Mouse (Mus musculus) embryonic facial prominence, embryonic 11.5 days (tissue): Measurements from ENCODE around the gene Phf3. TPM values are rescaled to one million over a fixed set of nuclear protein-coding genes. Genes with fewer than 3 reads are reported as not detected.

Experiments
- ATAC-seq: fragments of 200-750 bp; cut with Nextera tagmentation; replicated peaks from 2 replicates; pipeline ENCODE4 v1.8.0; 2017; ENCODE audit warnings: low read depth; ENCODE audit not compliant: insufficient number of reproducible peaks, low FRiP score, low TSS enrichment
- DNase-seq: peaks from one replicate; pipeline ENCODE4 v3.0.0-alpha.2; 2015; ENCODE audit warnings: low spot score
- H3K27ac ChIP-seq: fragments of 300-500 bp; sonication (generic); replicated peaks from 2 replicates; pipeline ENCODE4 v1.5.1; 2014; ENCODE audit warnings: mild to moderate bottlenecking, low read depth, low read length, control low read depth
- H3K27me3 ChIP-seq: fragments of 300-500 bp; sonication (generic); 2 replicates; pipeline ENCODE4 v1.6.1; 2014; ENCODE audit warnings: mild to moderate bottlenecking, low read length, moderate library complexity, mixed read lengths; ENCODE audit not compliant: control insufficient read depth, insufficient read depth
- H3K36me3 ChIP-seq: fragments of 300-500 bp; sonication (generic); replicated peaks from 2 replicates; pipeline ENCODE4 v1.6.1; 2014; ENCODE audit warnings: low read depth, mild to moderate bottlenecking, low read length, moderate library complexity, mixed read lengths; ENCODE audit not compliant: control insufficient read depth, insufficient read depth
- H3K4me1 ChIP-seq: fragments of 300-500 bp; sonication (generic); 2 replicates; pipeline ENCODE4 v1.6.1; 2014; ENCODE audit warnings: low read length, mixed read lengths; ENCODE audit not compliant: control insufficient read depth, insufficient read depth
- H3K4me2 ChIP-seq: fragments of 300-500 bp; sonication (generic); 2 replicates; pipeline ENCODE4 v1.6.1; 2014; ENCODE audit warnings: low read depth, mild to moderate bottlenecking, control low read depth, low read length, moderate library complexity
- H3K4me3 ChIP-seq: fragments of 300-500 bp; sonication (generic); 2 replicates; pipeline ENCODE4 v1.5.1; 2014; ENCODE audit warnings: low read depth, low read length, control low read depth
- H3K9ac ChIP-seq: fragments of 300-500 bp; sonication (generic); replicated peaks from 2 replicates; pipeline ENCODE4 v1.6.1; 2014; ENCODE audit warnings: mild to moderate bottlenecking, control low read depth, low read length
- H3K9me3 ChIP-seq: fragments of 300-500 bp; sonication (generic); replicated peaks from 2 replicates; pipeline ENCODE4 v1.6.1; 2016; ENCODE audit warnings: mild to moderate bottlenecking, low read length, inconsistent platforms, mixed read lengths; ENCODE audit not compliant: control insufficient read depth
- WGBS: fragments of 180-500 bp; shearing (Covaris S2); extraction: QIAGEN DNeasy Blood & Tissue Kit; methylation state at CpG from one replicate; pipeline ENCODE4 v1.1.7; 2014; 5-methylcytosine and 5-hydroxymethylcytosine counted together
- polyA plus RNA-seq: library from polyadenylated mRNA; unstranded; fragments of >200 nt; fragmentation: Nextera tagmentation; extraction: Ambion mirVana; gene quantifications from 2 replicates; pipeline ENCODE4 v1.2.1, GENCODE M21; 2014

Phf3 gene
- polyA plus RNA-seq, 1 experiment from 2014 or later: 44.9 TPM

GRCm38 (mm10) chr1:30850906-30851305 lies 22.8 kb downstream of the Phf3 start:
- DNase-seq: no peak

GRCm38 (mm10) chr1:30849955-30850354 lies 23.8 kb downstream of the Phf3 start:
- H3K27me3 ChIP-seq: no peaks in the 10 kb centered on the region
- H3K4me2 ChIP-seq: no peak overlapping the region
- no peaks in the 10 kb centered on the region for H3K4me1 ChIP-seq
- no peak overlapping the region for H3K4me3 ChIP-seq
- H3K9ac ChIP-seq: no peak overlapping the region
- 71% methylated on average over 3 of the region's 3 CpGs for WGBS
- no peaks in the 10 kb centered on the region for H3K9me3 ChIP-seq
- H3K27ac ChIP-seq: no peak overlapping the region
- ATAC-seq (no peak), DNase-seq (no peak)
- no peaks in the 10 kb centered on the region; the same call in 1 of the 2 replicates for H3K36me3 ChIP-seq

More at GRCm38 (mm10) chr1:30850906-30851305, 22.8 kb downstream of the Phf3 start:
- Histone ChIP-seq H3K4me1 (no peaks in the 10 kb centered on the region), H3K4me2 (no peak overlapping the region), H3K9ac (no peak overlapping the region), H3K27ac (no peak overlapping the region), H3K36me3 (no peaks in the 10 kb centered on the region; the same call in 1 of the 2 replicates), H3K4me3 (no peak overlapping the region), H3K9me3 (no peaks in the 10 kb centered on the region), H3K27me3 (no peaks in the 10 kb centered on the region)
- WGBS: 90% methylated on average over 2 of the region's 2 CpGs
- ATAC-seq: no peak

DNA sequence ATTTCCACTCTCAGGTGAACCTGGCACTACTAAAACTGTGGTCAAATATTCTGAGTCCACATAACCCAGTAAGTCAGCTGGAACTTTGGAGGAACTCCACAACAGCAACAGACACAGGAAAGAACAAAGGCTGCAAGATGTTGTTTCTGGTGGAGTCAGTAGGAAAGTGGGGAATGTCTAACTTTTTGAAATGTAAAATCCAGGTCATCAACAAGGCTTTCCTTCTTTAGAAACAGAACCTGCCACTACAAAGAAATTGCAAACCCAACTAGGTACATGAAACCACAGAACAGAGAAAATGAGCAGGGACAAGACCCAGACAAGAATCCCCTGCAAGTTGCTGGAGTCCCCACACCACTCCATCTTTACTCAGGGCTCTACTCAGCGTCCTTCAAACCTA lies 26.0 kb downstream of the Phf3 start:
- 63% methylated on average over 1 of the region's 1 CpGs for WGBS

DNA sequence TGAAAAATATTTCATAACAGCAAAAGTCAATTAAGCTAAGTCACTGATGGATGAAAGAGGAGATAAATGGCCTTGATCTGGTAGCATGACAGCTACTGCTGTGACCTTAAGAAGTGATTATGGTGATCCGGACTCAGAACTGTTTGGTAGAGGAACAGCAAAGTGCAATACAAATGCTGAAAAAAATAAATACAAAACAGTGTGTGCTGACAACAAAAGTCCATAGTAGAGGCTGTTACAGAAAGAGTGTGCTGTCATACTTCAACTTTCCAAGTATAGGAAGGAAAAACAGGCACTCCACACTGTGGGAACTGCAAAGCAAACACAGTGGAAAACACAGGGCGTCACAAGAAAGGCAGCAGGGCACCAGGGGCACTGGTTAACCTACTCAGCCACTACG lies 34.1 kb downstream of the Phf3 start:
- H3K9me3 ChIP-seq: no peaks in the 10 kb centered on the region
- no peak overlapping the region for H3K9ac ChIP-seq
- peaks cover 2% of the 10 kb centered on the region; the same call in 1 of the 2 replicates for H3K36me3 ChIP-seq
- no peak overlapping the region for H3K4me3 ChIP-seq
- DNase-seq: no peak
- no peak for ATAC-seq
- no peak overlapping the region for H3K27ac ChIP-seq
- H3K4me2 ChIP-seq: no peak overlapping the region
- WGBS: 81% methylated on average over 3 of the region's 3 CpGs
- H3K27me3 ChIP-seq: no peaks in the 10 kb centered on the region
- no peaks in the 10 kb centered on the region for H3K4me1 ChIP-seq

More for the DNA sequence above, 26.0 kb downstream of the Phf3 start:
- Histone ChIP-seq H3K9me3 (no peaks in the 10 kb centered on the region), H3K27me3 (no peaks in the 10 kb centered on the region), H3K4me1 (no peaks in the 10 kb centered on the region), H3K9ac (no peak overlapping the region), H3K36me3 (no peaks in the 10 kb centered on the region; the same call in 1 of the 2 replicates), H3K27ac (no peak overlapping the region), H3K4me3 (no peak overlapping the region), H3K4me2 (no peak overlapping the region)
- DNase-seq (no peak), ATAC-seq (no peak)

DNA sequence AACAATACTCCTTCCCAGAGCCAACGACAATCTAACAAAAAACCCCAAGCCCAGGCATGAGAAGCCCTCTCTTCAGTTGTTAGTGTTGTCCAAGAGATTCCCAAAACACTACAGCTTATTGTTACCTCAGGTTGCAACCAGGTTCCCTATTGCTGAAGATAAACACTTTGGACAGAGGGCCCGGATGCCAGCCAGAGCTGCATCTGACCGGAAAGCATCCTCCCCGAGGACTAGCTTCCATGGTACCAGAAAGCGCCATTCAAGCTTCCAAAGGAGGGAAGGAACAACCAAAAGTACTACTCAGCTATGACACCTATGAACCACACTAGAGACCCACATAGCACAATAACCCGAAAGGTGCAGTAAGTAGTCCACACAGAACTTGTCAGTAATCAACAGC lies 38.2 kb downstream of the Phf3 start:
- Histone ChIP-seq H3K9me3 (no peaks in the 10 kb centered on the region), H3K36me3 (peaks cover 2% of the 10 kb centered on the region; the same call in 1 of the 2 replicates), H3K4me3 (no peak overlapping the region), H3K27me3 (no peaks in the 10 kb centered on the region), H3K27ac (no peak overlapping the region), H3K4me1 (no peaks in the 10 kb centered on the region), H3K4me2 (no peak overlapping the region), H3K9ac (no peak overlapping the region)
- ATAC-seq (no peak), DNase-seq (no peak)
- 96% methylated on average over 6 of the region's 6 CpGs for WGBS

DNA sequence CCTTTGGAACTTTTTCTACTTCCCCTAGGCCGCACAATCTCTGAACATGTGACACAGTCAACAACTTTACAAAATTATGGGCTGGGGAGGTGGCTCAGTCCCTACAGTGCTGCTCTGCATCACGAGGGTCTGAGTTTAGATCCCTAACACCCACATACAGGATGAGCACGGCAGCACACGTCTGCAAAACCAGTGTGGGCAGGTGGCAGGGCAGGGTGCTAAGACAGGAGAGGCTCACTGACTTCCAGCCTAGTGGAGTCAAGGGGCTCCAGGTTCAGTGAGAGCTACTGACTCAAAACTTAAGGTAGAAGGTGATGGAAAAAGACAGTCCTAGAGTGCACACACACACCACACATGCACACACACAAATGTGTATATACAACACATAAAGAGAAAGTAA lies 40.9 kb downstream of the Phf3 start:
- Histone ChIP-seq H3K27ac (no peak overlapping the region), H3K9me3 (no peaks in the 10 kb centered on the region), H3K27me3 (no peaks in the 10 kb centered on the region), H3K4me3 (no peak overlapping the region), H3K4me1 (no peaks in the 10 kb centered on the region), H3K4me2 (no peak overlapping the region), H3K9ac (no peak overlapping the region), H3K36me3 (peaks cover 2% of the 10 kb centered on the region; the same call in 1 of the 2 replicates)
- DNase-seq (no peak), ATAC-seq (no peak)
- 91% methylated on average over 4 of the region's 4 CpGs for WGBS

DNA sequence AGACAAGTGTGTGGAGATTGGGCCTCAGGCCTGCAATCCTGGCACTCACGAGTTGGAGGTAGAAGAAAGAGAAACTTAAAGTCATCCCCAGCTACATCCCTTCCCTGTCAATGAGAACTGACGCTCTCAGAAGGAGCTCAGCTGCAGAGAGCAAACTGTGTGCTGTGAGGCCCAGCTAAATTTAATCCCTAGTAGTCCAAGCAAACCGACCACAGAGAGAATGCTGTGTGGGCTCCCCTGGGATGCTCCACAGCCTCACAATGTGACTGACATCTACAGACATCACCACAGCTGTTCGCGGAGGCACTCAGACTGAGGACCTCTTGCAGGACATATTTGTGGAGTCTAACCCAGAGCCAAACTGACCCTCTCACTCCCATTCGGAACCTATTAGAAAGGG lies 54.3 kb downstream of the Phf3 start:
- Histone ChIP-seq H3K36me3 (no peaks in the 10 kb centered on the region; the same call in 1 of the 2 replicates), H3K4me1 (no peaks in the 10 kb centered on the region), H3K4me2 (no peak overlapping the region), H3K4me3 (no peak overlapping the region), H3K27ac (no peak overlapping the region), H3K27me3 (no peaks in the 10 kb centered on the region), H3K9me3 (no peaks in the 10 kb centered on the region), H3K9ac (no peak overlapping the region)
- no peak for DNase-seq
- 85% methylated on average over 6 of the region's 6 CpGs for WGBS
- no peak for ATAC-seq

DNA sequence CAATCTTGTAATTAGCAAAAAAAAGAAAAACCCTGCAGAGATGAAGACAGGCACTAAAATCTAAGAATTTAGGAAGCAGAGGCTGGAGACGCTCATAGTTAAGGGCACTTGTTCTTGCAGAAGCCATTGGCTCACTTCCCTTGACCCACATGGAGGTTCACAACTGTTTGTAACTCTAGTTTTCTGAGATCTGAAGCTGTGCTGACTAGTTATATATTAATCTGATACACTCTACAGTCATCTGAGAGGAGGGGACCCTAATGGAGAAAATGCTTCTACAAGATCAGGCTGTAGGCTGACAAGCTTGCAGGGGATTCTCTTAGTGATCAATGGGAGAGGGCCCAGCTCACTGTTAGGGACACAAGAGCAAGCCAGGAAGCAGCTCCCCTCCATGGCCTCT lies 58.1 kb downstream of the Phf3 start:
- no peaks in the 10 kb centered on the region for H3K27me3 ChIP-seq

More for the DNA sequence above, 58.1 kb downstream of the Phf3 start:
- Histone ChIP-seq H3K4me3 (no peak overlapping the region), H3K4me1 (no peaks in the 10 kb centered on the region), H3K27ac (no peak overlapping the region), H3K36me3 (no peaks in the 10 kb centered on the region; the same call in 1 of the 2 replicates), H3K9ac (no peak overlapping the region), H3K9me3 (no peaks in the 10 kb centered on the region), H3K4me2 (no peak overlapping the region)
- no peak for DNase-seq
- 92% methylated on average over 1 of the region's 1 CpGs for WGBS
- no peak for ATAC-seq
